Mouse (Mus musculus) small intestine, adult 2 months (tissue): ENCODE results near the gene Cited1.

ENCODE experiments used
- CTCF ChIP-seq: fragments of 200-500 bp; IDR thresholded peaks from 2 replicates; pipeline ENCODE4 v1.5.1; 2012; ENCODE audit warnings: low read depth, mild to moderate bottlenecking, control low read depth, inconsistent platforms, low read length, moderate library complexity, mixed read lengths; ENCODE audit not compliant: insufficient replicate concordance, insufficient read length; ENCODE audit errors: extremely low read depth
- POLR2A ChIP-seq: fragments of 200-500 bp; IDR thresholded peaks from 2 replicates; pipeline ENCODE4 v1.6.1; 2012; ENCODE audit warnings: low read depth, mild to moderate bottlenecking, control low read depth, inconsistent platforms, low read length, moderate library complexity

DNA sequence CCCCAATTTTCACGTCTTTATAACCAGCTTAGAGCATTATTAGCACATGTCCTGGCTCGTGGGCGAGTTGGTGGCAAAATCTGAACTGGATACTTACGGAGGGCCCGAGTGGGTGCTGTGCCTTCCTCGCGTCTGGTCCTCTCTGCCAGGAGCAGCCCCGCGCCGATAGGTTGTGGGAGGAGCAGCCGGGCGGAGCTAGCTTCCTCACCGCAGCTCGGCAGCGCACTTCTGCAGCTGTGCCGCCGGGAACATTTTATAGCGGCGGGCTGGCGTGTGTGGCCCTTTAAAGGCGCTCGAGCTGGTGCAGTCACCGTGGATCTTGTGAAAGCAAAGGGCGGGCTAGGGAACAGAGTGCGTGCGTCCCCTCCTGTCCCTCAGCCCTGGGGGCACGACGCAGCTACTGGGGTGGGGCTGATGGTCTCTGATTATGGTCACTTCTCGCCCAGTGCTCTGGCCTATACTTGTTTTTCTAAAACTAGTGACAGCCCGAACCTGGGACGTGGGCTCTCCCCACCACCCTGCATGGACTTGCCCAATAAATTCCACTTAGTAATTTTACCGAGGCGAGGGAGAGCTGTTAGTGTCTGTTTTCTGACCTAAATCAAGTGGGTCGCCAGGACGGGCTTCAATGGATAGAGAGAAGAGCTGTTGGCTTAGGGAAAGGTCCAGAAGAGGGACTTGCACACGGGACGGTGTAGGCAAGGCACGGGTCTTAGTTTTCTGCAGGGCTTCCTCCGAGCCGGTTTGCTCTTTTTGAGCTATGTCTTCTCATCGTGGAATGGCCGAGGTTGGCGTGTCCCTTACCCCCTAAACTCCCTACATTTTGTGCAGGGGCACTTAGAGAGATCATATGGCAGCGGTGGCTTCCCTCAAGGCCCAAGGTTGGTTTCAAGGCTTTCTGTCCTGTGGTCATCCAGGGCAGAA is at the start of gene Cited1:
- TF ChIP-seq CTCF (no peak), POLR2A (no peak)
